Mouse (Mus musculus) urinary bladder, adult 2 months (tissue): ENCODE data around the gene Otx2. TPM values are rescaled to one million over a fixed set of nuclear protein-coding genes. Genes with fewer than 3 reads are reported as not detected.

Experiments used
- DNase-seq: peaks from one replicate; pipeline ENCODE4 v3.0.0; 2022; ENCODE audit warnings: low spot score
- polyA plus RNA-seq: library from polyadenylated mRNA; depleted of rRNA; stranded (reverse); fragments of >200 nt; gene quantifications from 2 replicates; pipeline ENCODE4 v1.2.3, GENCODE M21; 2012; rRNA removed

The Otx2 gene
- not detected in 2 replicates for polyA plus RNA-seq

DNA sequence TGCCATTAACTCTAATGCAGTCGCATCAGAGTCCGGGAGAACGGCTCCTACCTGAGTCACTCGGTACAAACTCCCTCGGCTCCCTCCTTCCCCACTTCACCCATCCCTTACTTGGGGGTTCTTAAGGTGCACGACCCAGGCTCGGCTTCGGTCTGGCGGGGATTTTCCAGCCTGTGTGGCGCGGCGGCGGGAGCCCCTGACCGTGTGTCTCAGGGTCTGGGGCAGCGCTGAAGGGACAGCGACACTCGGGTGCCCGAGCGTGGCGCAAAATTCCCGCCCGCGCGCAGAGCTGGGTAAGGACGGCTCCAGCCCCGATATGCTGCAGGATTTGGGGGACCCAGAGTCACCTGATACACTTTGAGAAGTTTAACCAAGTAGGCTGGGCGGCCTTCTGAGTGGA lies at the start of gene Otx2:
Otx2 (minus strand) TSS at position 279 of the 400 bp plus-strand sequence.
- DNase-seq = no peak

DNA sequence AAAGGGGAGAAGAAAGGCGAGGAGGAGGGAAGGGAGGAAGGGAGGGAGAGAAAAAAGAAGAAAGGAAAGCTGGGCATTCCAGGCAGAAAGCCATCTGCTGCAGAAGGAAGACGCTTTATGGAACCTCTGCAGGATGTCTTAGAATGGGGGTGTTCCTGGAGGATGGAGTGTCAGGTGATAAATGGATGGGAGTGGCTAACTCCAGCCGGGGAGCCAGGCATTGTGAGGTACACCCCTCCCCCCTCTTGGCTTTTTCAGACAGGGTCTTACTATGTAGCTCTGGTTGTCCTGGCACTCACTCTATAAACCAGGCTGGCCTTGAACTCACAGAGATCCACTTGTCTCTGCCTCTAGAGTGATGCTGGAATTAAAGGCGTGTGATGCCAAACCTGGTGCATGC lies 49.1 kb upstream of the Otx2 start:
- no peak for DNase-seq

DNA sequence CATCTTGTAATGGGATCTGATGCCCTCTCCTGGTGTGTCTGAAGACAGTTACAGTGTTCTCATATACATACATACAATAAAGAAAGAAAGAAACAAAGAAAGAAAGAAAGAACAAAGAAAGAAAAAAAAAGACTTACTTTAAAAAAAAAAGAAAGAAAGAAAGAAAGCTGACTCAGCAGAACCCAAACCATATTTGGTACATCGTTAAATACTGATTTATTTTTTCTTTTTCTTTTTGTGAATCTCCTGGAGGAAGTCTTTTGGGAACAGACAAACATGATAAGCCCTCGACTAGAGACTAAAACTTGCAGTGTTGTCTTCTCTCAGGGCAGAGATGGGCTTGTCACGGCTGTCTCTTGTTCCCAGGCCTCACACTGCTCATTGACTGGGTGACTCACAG lies 45.7 kb upstream of the Otx2 start:
- no peak for DNase-seq

DNA sequence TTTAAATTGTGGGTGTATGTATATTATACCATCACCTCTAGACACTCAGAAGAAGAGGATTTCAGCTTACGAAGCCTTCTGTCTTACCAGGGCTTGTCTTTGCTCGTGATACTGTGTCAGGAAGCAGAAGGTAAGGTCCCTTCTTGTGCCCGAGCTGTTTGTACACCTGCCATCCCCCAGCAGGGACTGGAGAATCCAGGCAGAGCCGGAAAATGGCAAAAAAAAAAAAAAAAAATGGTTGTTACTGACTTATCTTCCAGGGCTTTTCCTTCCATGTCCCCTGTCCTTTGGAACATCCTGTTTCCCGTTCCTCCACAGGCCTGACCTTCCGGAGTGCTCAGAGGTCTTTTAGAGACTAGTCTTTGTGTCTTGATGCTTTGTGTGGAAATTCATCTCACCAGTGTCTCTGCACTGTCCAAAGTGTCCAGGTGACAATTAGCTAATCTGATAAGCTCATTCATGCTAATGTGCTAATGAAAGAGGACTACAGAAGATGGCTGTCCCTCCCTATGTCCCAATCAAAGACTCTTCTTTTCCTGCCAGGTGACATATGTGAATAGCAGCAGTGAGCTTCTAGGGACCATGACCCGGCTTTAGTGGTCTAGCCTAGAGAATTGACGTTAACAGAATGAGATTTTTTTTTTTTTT lies 44.1 kb upstream of the Otx2 start:
- no peak for DNase-seq

DNA sequence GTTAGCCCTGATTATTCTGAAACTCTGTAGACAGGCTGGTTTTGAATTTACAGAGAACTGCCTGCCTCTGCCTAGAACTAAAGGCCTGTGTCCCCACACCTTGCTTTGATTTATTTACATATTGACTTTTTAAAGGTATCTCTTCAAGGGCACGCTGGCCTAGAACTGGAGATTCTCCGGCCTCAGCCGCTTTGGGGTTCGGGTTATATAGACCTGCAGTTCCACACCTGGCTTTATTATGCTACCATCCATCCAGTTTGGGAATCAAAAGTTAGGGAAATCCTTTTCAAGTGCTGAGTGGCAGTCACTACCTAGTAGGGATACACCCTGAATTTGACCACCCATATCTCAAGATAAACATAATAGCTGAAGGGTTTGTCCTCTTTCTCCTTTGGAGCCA lies 42.8 kb upstream of the Otx2 start:
- DNase-seq = no peak

DNA sequence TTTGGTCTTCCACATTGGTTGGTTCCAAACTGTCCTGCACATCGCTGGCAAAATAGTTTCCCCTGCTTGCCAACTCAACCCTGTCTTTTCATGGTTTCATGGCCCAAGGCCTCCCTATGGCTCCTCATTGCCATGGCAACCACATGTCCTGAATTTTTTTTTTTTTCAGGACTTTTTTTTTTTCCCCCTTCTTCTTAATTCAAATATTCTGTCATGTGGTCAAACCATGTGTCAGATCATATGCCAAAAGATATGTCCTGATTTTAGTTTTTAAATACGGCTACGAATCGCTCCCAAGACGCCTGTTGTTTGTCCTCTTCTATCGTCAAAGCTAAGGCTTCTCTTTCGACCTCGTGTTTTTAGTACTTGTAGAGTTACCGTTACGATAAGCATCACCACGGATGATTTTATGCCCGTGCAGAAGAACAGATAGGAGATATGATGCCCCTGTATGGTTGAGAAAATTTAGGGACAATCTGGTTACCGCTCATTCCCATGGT lies 37.3 kb upstream of the Otx2 start:
- no peak for DNase-seq

DNA sequence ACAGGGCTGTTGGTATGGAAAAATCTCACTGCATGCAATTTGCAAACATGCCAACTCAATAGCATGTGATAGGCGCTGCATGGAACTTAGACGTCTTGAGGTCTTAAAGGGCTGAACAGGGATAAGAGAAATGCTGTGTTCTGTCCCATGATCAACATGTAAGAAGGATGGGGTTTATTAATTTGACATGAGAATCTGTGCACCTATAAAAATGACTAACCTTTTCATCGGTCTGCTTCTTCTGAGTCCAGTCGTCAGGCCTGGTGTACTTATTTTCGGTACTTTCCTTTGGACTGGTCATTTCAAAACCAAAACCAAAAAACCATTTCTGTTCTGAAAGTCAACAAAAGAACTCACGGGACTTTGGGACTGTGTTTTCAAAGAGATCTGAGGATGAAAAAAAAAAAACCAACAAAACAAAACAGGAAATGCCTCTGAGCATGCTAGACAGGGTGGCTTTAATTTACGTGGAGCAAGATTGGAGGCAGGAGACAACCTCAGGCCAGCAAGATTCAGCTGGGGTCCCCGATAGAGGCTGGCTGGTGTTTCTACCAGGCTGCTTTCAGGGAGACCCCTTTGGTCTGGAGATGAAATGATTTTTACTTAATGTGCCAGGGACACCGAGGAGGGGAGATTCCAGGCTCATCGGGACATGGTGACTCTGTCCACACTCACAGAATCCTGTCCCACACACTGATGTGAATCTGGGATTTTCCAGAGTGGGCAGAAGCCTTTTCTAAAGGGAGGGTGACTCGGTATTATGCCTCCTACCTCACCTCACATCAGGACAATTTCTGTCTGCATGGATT lies 36.6 kb upstream of the Otx2 start:
- no peak for DNase-seq

DNA sequence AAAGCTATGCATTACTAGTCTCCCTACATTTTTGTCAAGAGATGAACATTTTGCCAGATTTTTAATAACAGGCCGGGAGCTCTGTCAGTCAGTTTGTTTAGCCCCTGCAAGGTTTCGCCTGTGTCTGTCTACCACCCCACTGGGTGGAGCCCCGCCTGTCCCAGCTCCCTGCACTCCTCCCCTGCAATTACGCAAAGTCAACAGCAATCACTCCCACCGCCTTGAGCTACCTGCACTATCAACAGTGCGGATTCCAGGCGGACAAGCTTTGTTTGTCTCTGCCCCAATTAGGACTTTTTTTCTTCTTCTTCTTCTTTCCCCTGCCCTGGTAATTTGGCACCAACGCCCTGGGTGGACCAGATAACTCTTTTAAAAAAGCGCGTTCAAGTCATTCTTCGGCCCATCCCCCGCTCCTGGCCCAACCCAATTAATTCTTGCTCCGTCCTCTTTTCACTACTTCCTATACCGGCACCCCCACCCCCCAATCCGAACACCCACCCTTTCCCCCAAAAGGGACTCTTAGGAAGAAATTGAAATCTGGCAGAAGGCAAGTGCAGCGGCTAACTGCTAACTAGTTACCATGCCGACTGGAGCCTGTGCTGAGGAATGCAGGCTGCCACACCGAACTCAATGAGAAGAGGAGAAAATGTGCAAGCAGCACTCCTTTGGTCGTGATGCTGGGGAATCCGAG lies 35.9 kb upstream of the Otx2 start:
- no peak for DNase-seq

DNA sequence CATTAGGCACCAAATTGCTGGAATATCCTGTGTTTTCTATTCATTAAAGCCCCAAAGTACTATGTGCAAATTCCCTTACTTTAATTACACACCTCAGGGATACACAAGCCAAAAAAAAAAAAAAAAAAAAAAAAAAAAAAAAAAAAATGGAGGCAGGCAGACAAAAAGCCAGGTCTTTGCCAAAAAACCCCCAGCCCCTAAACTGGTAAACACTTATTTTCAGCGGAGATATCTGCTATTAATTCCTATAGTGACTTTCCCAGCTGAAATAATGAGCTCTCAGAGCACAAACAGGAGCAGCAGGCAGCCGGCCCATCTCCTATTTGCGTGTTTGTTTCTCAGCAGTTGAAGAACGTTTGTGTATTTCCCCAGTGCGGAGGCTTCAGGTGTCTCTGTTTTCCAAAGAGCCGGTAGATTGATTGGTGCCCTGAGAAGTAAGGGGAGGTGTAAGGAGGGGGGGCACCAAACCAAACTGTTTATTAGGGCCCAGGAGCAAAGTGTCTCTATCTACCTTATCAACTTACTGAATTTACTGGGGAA lies 34.3 kb upstream of the Otx2 start:
- no peak for DNase-seq

DNA sequence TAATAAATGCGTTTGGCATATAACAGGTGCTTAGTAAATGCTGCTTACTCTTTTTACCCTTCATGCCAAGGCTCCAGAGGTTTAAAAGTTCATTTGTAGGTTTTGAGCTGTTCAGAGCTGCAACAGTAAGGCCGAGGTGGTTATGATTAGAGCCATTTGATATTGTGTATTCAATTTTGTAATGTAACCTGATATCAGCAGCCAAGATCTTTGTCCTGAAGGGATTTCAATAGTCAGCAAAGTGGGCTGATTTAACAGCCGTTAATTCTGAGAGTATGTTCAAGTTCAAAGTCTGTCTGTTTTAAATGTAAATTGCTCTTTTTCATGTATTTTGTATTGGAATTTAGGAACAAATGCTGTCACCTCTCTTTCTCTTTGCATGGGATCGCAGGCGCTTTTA lies 33.8 kb upstream of the Otx2 start:
- no peak for DNase-seq

DNA sequence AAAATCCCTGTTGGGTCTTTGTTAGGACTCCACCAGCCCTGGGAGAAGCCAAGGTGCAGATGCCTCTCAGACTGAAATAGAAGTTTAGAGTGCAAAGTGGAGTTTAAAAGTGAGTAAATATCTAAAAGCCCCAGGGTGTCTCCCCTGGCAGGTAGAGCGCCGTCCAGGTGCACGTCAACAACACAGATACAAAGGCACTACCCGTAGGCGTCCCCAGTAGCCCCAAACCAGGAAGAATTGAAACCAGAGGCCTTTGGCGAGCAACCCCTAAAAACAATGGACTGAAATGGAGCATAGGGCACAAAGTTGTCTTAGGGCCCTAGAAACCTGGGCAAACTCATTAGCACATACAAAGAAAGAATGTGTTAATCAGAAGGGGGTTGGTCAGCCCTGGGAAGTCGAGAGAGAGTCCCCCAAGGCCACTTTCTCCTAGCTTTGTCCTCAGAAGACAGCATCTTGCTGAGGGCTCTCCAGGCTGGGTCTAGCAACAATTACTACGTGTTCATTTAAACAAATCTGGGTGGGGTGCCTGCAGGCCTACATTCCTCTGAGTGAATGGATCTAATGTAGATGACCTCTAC lies 27.3 kb upstream of the Otx2 start:
- no peak for DNase-seq

DNA sequence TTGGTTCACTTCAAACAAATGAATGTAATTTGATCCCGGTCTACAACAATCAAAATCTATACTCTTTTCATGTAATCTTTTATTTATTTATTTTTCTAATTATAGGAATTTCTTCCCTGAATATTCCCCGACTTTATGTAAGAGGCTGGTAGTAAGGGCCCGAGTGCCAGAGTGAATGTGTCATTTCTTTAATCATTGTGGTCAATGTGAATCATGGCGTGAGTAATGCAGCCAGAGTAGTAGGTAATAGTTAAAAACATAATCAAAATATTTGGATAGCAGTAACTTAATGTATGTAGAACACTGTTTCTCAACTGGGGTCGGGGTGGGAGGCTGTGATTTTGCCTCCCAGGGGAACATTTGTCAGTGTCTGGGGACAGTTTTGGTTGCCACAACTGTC lies 6.0 kb upstream of the Otx2 start:
- DNase-seq = no peak

DNA sequence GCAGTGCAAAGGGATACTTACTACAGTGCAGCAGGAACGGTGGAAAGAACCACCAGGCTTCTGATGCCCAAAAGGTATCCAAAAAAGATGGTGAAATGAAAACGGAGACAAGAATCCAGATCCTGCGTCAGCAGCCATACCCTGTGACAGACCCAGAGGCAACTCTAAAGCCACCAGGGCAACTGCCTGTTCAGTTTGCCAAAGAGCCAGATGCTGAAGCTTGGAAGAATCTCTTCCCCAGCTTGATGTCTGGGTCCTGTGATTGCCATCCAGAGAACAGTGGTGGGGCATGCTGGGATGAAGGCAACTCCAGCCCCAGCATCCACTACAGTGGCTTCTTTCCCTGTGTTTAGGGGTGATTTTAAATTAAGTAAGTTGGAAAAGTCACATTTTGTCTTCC lies 5.1 kb upstream of the Otx2 start:
- no peak for DNase-seq

DNA sequence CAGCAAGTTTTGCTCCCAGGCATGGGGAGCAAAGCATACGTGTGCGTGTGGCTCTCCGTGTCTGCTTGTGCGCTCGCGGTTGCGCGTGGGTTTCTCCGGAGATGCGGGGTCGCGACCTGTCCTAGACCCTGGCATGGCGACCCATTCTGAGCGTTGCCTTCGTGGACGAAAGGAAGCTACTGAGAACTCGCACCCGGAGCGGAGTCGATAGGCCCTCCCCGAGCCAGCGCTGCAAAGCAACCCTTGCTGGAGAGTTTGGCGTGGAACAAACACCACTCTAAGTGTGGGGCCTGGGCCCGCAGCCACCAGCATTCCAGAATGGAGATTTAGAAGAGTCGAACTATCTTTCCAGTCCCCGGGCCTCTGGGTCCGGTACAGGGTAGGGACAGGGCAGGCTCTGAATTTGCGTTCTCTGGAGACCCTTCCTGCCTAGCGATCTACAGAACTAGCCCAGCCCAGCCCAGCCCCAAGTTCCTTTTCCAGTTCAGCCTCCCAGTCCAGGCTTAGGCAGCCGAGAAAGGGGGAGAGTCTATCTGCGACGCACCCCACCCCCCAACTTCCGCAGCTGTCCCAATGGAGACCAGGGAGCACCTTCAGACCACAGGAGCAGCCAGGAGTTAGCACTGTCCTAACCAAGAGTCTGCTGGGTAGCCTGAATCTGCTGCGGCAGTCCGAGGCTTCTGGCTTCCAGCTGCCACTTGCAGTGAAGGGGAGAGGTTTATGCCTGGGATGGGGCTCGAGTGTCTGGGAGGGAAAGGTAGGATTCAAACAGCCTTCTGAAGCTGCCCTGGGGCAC lies 615 bp upstream of the Otx2 start:
- DNase-seq = no peak

DNA sequence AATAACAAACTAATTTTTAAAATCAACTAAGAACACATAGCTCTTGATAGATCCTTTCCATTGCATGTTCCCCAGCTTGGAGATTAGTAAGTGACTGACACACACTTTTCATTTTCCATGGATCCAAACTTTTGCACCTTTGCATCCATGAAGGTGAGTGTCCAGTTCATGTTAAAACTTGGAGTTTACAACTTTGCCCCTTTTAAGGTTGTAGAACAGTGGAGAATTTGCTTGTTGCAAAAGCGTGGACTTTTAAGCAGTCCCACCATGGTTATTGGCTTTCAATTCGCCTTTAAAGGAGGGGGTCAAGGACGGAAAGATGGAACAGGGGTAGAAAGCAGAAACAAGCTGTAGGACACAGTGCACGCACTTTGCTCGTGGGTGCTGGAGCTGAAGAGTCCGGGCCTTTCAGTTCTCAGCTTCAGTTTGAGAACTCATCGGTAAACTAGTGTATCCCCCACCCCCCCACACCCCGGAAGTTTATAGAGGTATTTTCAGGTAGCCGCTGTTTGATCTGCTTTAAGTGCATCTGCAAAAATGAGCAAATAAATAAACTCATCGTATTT lies 925 bp downstream of the Otx2 start:
- no peak for DNase-seq

DNA sequence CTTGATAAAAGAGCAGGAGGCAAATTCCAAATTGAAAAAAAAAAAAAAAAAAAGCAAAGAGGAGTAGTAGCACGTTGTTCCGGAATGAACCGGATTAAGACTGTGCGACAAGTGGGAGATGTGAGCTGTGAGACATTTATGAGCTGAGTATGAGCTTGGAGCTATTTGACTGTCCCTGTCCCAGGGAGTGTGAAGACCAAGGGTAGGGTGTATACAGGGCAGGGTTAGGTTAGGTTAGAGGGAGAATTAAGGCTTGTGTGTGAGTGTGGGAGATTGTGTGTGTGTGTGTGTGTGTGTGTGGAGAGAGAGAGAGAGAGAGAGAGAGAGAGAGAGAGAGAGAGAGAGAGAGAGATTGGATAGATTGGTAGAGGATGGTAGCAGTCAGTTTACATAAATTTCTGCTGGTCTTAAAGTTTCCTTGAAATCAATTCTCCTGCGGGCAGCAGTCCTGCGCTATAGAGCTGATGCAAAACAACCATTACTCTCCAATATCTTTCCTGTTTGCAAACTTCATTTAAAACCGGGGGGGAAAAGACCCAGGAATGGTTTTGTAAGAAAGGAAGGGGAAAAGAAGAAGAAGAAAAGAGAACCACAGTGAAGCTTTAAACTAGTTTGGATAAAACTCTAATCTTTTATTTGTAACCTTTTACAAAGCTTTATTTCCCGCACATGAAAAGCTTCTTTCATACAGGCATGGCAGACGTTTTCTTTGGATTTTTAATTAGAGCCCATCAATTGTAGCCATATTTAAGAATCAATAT lies 2.0 kb downstream of the Otx2 start:
- DNase-seq = no peak

DNA sequence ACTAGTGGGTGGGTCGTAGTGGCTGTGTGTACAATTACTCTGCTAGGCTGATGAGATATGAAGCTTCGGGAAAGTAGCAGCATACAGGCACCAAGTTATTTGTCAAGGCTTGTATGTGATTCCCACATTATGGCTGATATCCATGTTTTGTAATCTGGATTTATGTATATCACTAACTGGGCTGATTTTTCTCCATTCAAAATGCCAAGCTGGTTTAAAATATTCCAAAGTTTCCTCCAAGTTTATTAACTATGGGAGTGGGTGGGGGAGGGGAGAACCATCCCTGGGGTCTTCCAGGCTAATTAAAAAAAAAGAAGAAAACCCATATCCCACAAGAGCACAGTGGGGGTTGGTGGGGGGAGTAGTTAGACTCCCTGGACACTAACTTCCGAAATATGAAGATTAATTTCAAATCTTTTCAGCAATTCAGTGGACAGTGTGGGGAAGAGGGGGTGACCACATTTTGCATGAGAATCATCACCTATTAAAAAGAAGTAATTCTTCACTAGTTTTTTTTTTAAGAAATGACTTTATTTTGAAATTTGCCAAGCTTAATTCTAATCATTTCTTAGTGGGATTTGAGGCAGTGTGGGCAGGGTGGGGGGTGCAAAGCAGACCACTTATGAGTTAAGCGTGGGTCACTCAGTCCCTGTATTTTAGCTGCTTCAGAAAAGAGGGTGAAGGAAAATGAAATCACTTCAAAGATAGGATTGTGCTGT lies 2.7 kb downstream of the Otx2 start:
- DNase-seq = no peak

DNA sequence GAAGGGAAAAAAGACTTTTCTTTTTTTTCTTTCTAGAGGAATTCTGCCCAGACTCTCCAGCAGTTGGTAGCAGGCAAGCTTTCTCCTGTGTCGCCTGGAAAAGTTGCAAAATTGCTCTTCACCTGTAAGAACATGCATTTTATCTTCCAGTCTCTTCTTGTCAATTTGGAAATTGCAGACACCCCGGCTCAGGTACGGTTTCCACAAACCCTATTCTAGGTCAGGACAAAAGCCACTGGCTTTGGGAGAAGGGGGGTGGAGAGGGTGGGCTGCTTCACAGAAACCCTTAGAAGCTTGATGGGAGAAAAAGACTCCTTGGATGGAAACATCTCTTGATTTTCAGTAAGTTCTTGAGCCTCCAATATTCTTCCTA lies 3.4 kb downstream of the Otx2 start:
- no peak for DNase-seq

DNA sequence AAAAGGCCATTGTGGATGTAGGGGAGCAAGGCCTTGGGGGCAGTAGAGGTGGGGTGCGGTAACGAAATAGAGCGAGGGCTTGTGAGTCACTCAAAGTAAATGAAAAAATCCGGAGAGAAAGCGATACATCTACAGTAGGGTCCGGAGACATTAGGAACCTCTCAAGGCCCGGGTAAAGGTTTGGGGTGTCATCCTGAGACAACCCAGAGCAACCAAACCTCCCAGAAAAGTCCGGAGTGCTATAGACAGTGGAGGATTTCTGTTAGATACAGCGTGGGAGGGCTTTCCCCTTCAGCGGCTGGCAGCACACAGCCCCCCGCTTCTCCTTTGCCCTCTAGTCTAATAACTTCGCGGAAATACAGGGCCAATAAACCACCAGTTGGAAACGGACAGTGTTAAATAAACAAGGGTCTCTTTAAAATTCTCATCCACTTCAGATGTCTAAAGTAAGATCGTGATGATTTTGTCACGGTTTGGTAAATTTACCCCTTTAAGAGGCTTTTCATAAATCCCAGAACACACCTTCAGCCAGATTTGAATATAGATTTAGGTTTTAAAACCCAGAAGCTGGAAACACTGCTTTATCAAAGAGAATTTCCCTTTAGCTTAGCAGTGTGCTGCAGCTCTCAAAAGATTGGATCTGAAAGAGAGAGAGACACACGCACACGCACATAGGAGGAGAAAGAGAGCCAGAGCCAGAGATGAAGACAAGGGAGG lies 3.9 kb downstream of the Otx2 start:
- DNase-seq = no peak
